Mouse (Mus musculus) testis, adult 2 months (tissue): ENCODE data around the gene Ankrd28. TPM values are rescaled to one million over a fixed set of nuclear protein-coding genes. Genes with fewer than 3 reads are reported as not detected.

ENCODE experiments used
- H3K27ac ChIP-seq: fragments of 200-500 bp; 2 replicates; pipeline ENCODE4 v1.5.1; 2012; ENCODE audit warnings: low read depth, low read length; ENCODE audit not compliant: control insufficient read depth, insufficient read depth
- H3K27me3 ChIP-seq: fragments of 200-500 bp; 2 replicates; pipeline ENCODE4 v1.6.1; 2012; ENCODE audit warnings: mild to moderate bottlenecking, low read length, moderate library complexity; ENCODE audit not compliant: control insufficient read depth, insufficient read depth
- H3K36me3 ChIP-seq: fragments of 200-500 bp; 2 replicates; pipeline ENCODE4 v1.6.1; 2012; ENCODE audit warnings: mild to moderate bottlenecking, low read length; ENCODE audit not compliant: control insufficient read depth, insufficient read depth
- H3K4me1 ChIP-seq: fragments of 200-500 bp; 2 replicates; pipeline ENCODE4 v1.6.1; 2012; ENCODE audit warnings: low read length; ENCODE audit not compliant: control insufficient read depth, insufficient read depth
- H3K4me3 ChIP-seq: fragments of 200-500 bp; 2 replicates; pipeline ENCODE4 v1.5.1; 2012; ENCODE audit warnings: low read depth, mild to moderate bottlenecking, low read length, moderate library complexity, mixed read lengths; ENCODE audit not compliant: control insufficient read depth
- CTCF ChIP-seq: fragments of 200-500 bp; IDR thresholded peaks from 2 replicates; pipeline ENCODE4 v1.5.1; 2012; ENCODE audit warnings: low read depth, mild to moderate bottlenecking, inconsistent platforms, low read length, moderate library complexity; ENCODE audit not compliant: control insufficient read depth, insufficient read depth, insufficient replicate concordance
- POLR2A ChIP-seq: fragments of 200-500 bp; IDR thresholded peaks from 2 replicates; pipeline ENCODE4 v1.6.1; 2012; ENCODE audit warnings: low read depth, mild to moderate bottlenecking, inconsistent platforms, low read length, moderate library complexity; ENCODE audit not compliant: control insufficient read depth
- polyA plus RNA-seq: library from polyadenylated mRNA; depleted of rRNA; stranded (reverse); fragments of >200 nt; gene quantifications from 2 replicates; pipeline ENCODE4 v1.2.3, GENCODE M21; 2012

The Ankrd28 gene
- polyA plus RNA-seq, 1 experiment: 25.7 TPM

- Histone ChIP-seq H3K4me1 (no peaks in the 10 kb centered on the region), H3K36me3 (no peaks in the 10 kb centered on the region; the same call in 1 of the 2 replicates), H3K4me3 (no peak overlapping the region), H3K27me3 (no peaks in the 10 kb centered on the region), H3K27ac (no peak overlapping the region)
- no peak for TF ChIP-seq POLR2A
- no peak for TF ChIP-seq CTCF
Observed at GRCm38 (mm10) chr14:31692536-31692935, 137.9 kb downstream of the Ankrd28 start.

GRCm38 (mm10) chr14:31686231-31686630 is 144.2 kb downstream of the Ankrd28 start:
- Histone ChIP-seq H3K4me3 (no peak overlapping the region), H3K27ac (no peak overlapping the region), H3K27me3 (no peaks in the 10 kb centered on the region), H3K4me1 (no peaks in the 10 kb centered on the region), H3K36me3 (no peaks in the 10 kb centered on the region)
- TF ChIP-seq POLR2A (no peak), CTCF (no peak)

GRCm38 (mm10) chr14:31685680-31686079 is 144.8 kb downstream of the Ankrd28 start:
- no peak for TF ChIP-seq POLR2A
- Histone ChIP-seq H3K27me3 (no peaks in the 10 kb centered on the region), H3K4me3 (no peak overlapping the region), H3K4me1 (no peaks in the 10 kb centered on the region), H3K27ac (no peak overlapping the region), H3K36me3 (no peaks in the 10 kb centered on the region)

GRCm38 (mm10) chr14:31684343-31685040 is 146.0 kb downstream of the Ankrd28 start:
- no peaks in the 10 kb centered on the region for H3K27me3 ChIP-seq
- no peak overlapping the region for H3K4me3 ChIP-seq
- no peaks in the 10 kb centered on the region for H3K36me3 ChIP-seq
- no peaks in the 10 kb centered on the region for H3K4me1 ChIP-seq
- no peak overlapping the region for H3K27ac ChIP-seq
- no peak for TF ChIP-seq POLR2A
- TF ChIP-seq CTCF: no peak

GRCm38 (mm10) chr14:31683610-31684009 is 146.8 kb downstream of the Ankrd28 start:
- H3K27me3 ChIP-seq: no peaks in the 10 kb centered on the region
- H3K36me3 ChIP-seq: no peaks in the 10 kb centered on the region
- no peak overlapping the region for H3K27ac ChIP-seq
- H3K4me1 ChIP-seq: no peaks in the 10 kb centered on the region
- H3K4me3 ChIP-seq: no peak overlapping the region
- TF ChIP-seq POLR2A: no peak
- TF ChIP-seq CTCF: no peak

- Histone ChIP-seq H3K27me3 (no peaks in the 10 kb centered on the region), H3K4me3 (no peak overlapping the region), H3K27ac (no peak overlapping the region), H3K36me3 (no peaks in the 10 kb centered on the region), H3K4me1 (no peaks in the 10 kb centered on the region)
- no peak for TF ChIP-seq POLR2A
- no peak for TF ChIP-seq CTCF
Observed at GRCm38 (mm10) chr14:31681931-31682555, 148.4 kb downstream of the Ankrd28 start.

- no peak overlapping the region for H3K27ac ChIP-seq
- no peaks in the 10 kb centered on the region for H3K27me3 ChIP-seq
- no peaks in the 10 kb centered on the region for H3K4me1 ChIP-seq
- H3K36me3 ChIP-seq: no peaks in the 10 kb centered on the region
- no peak overlapping the region for H3K4me3 ChIP-seq
- TF ChIP-seq CTCF (no peak), POLR2A (no peak)
Observed at GRCm38 (mm10) chr14:31681291-31681690, 149.2 kb downstream of the Ankrd28 start.

GRCm38 (mm10) chr14:31680656-31681055 is 149.8 kb downstream of the Ankrd28 start:
- TF ChIP-seq CTCF (no peak), POLR2A (no peak)
- Histone ChIP-seq H3K36me3 (no peaks in the 10 kb centered on the region), H3K4me1 (no peaks in the 10 kb centered on the region), H3K27me3 (no peaks in the 10 kb centered on the region), H3K27ac (no peak overlapping the region), H3K4me3 (no peak overlapping the region)
